ENCODE assay signal across 17 mouse cellular contexts in the genomic region with DNA sequence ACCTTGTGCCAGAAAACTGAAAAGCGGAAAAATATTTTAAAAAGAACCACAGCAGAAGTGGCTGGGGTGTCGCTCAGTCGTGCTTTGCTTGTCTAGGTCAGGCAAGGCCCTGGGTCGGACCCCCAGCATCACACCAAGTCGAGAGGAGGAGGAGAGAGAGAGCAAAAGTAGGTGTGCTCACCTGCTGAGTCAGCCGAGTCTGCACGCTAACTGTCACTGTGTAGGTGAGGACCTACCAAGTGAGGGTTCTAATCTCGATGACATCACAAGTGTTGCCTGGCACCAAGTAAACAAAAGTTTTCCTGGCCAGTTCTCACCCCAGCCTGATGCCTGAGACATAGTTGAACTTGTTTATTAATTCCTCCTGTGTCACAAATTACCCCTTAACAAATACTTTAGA. TPM values are rescaled to one million over a fixed set of nuclear protein-coding genes. Genes with fewer than 3 reads are reported as not detected.
DNase-seq lines count a peak whose midpoint lies in the region; ATAC-seq lines count a peak whose summit lies in the region.
"Had no signal": no experiment of that assay in that cellular context is flagged by ENCODE, and none has a peak within 500 bp of the region (broad histone marks: within the 10 kb centered on the region; RNA-seq: fewer than 3 reads in every experiment).

No protein-coding gene starts in this region.

- no peak overlapping the region for H3K9ac ChIP-seq in heart, embryonic 15.5 days
- no peak overlapping the region for H3K9ac ChIP-seq in heart, embryonic 11.5 days (ENCODE audit: low read depth, low read length)
- no peak overlapping the region for H3K9ac ChIP-seq in neural tube, embryonic 12.5 days
- H3K9ac ChIP-seq in midbrain, embryonic 14.5 days (replicated peaks; ENCODE audit: low read length) = 0 out of 2 replicates have a peak overlapping the region, but pooled peaks have one; percentile 62
- H3K9ac ChIP-seq: forebrain, postnatal 0 days; liver, embryonic 14.5 days had no signal

- DNase-seq in neural tube, embryonic 10.5 days (ENCODE audit: extremely low spot score, low spot score) = no peak
- DNase-seq in midbrain, embryonic 14.5 days = no peak
- no peak for DNase-seq in lung, postnatal 4 days
- no peak for DNase-seq in kidney, postnatal 14 days
- DNase-seq: B cell, adult 2 months; cerebellum, adult 8-10 months; forebrain, postnatal 0 days; gastrocnemius, postnatal 36 days; kidney, adult 8-10 months; kidney, postnatal 36 days; retina, postnatal 1 day; right cerebral cortex, postnatal 4 days had no signal

- H3K4me3 ChIP-seq in heart, embryonic 15.5 days = no peak overlapping the region
- no peak overlapping the region for H3K4me3 ChIP-seq in heart, embryonic 11.5 days (ENCODE audit: low read depth, low read length)
- no peak overlapping the region for H3K4me3 ChIP-seq in neural tube, embryonic 12.5 days
- no peak overlapping the region; the same call in 1 of the 2 replicates for H3K4me3 ChIP-seq in midbrain, embryonic 14.5 days (replicated peaks; ENCODE audit: low read depth, low read length)

- H3K36me3 ChIP-seq in heart, embryonic 15.5 days = no peaks in the 10 kb centered on the region
- no peaks in the 10 kb centered on the region for H3K36me3 ChIP-seq in heart, embryonic 11.5 days (ENCODE audit: control insufficient read depth, insufficient read depth, low read length)
- no peaks in the 10 kb centered on the region for H3K36me3 ChIP-seq in neural tube, embryonic 12.5 days
- H3K36me3 ChIP-seq in midbrain, embryonic 14.5 days (ENCODE audit: control insufficient read depth, insufficient read depth, low read length) = peaks cover 12% of the 10 kb centered on the region

- no peaks in the 10 kb centered on the region for H3K9me3 ChIP-seq in heart, embryonic 15.5 days (replicated peaks)
- no peaks in the 10 kb centered on the region for H3K9me3 ChIP-seq in heart, embryonic 11.5 days (replicated peaks; ENCODE audit: control insufficient read depth, low read length)
- H3K9me3 ChIP-seq in neural tube, embryonic 12.5 days = no peaks in the 10 kb centered on the region
- no peaks in the 10 kb centered on the region for H3K9me3 ChIP-seq in midbrain, embryonic 14.5 days (ENCODE audit: control insufficient read depth, low read length)

- H3K27me3 ChIP-seq in heart, embryonic 15.5 days = no peaks in the 10 kb centered on the region
- H3K27me3 ChIP-seq in heart, embryonic 11.5 days (ENCODE audit: control insufficient read depth, insufficient read depth, low read length) = no peaks in the 10 kb centered on the region
- no peaks in the 10 kb centered on the region for H3K27me3 ChIP-seq in neural tube, embryonic 12.5 days (replicated peaks)
- H3K27me3 ChIP-seq in midbrain, embryonic 14.5 days (ENCODE audit: control insufficient read depth, insufficient read depth, low read length) = no peaks in the 10 kb centered on the region

- H3K4me1 ChIP-seq in heart, embryonic 15.5 days (replicated peaks) = 0 out of 2 replicates have a peak, but pooled peaks cover 3% of the 10 kb centered on the region
- peaks cover 5% of the 10 kb centered on the region; the same call in 1 of the 2 replicates for H3K4me1 ChIP-seq in heart, embryonic 11.5 days (ENCODE audit: control insufficient read depth, insufficient read depth, low read length)
- H3K4me1 ChIP-seq in neural tube, embryonic 12.5 days = peaks cover 10% of the 10 kb centered on the region
- peaks cover 9% of the 10 kb centered on the region for H3K4me1 ChIP-seq in midbrain, embryonic 14.5 days (ENCODE audit: control insufficient read depth, insufficient read depth, low read length)

- no peak for ATAC-seq in heart, embryonic 15.5 days (replicated peaks; ENCODE audit: insufficient number of reproducible peaks, insufficient read depth, low FRiP score, low read depth)
- no peak for ATAC-seq in heart, embryonic 11.5 days (replicated peaks; ENCODE audit: insufficient number of reproducible peaks, low FRiP score, low TSS enrichment)
- no peak for ATAC-seq in neural tube, embryonic 12.5 days (ENCODE audit: low FRiP score, low read depth)
- no peak for ATAC-seq in midbrain, embryonic 14.5 days (ENCODE audit: low FRiP score, low TSS enrichment)
- ATAC-seq: forebrain, postnatal 0 days had no signal

- H3K4me2 ChIP-seq in heart, embryonic 15.5 days = 0 out of 2 replicates have a peak overlapping the region, but pooled peaks have one; percentile 73
- no peak overlapping the region for H3K4me2 ChIP-seq in heart, embryonic 11.5 days
- H3K4me2 ChIP-seq in neural tube, embryonic 12.5 days (replicated peaks) = 0 out of 2 replicates have a peak overlapping the region, but pooled peaks have one; percentile 63
- no peak overlapping the region; the same call in 1 of the 2 replicates for H3K4me2 ChIP-seq in midbrain, embryonic 14.5 days (ENCODE audit: low read length)

- H3K27ac ChIP-seq in heart, embryonic 15.5 days = no peak overlapping the region
- H3K27ac ChIP-seq in heart, embryonic 11.5 days (ENCODE audit: low read depth, low read length) = no peak overlapping the region
- no peak overlapping the region for H3K27ac ChIP-seq in neural tube, embryonic 12.5 days
- H3K27ac ChIP-seq in midbrain, embryonic 14.5 days (replicated peaks; ENCODE audit: low read depth, low read length) = no peak overlapping the region
- H3K27ac ChIP-seq: left cerebral cortex, adult 2 months; liver, embryonic 14.5 days had no signal

- WGBS in heart, embryonic 15.5 days = 81% methylated on average over 8 of the region's 8 CpGs
- 81% methylated on average over 8 of the region's 8 CpGs for WGBS in heart, embryonic 11.5 days (ENCODE audit: insufficient replicate concordance)
- 88% methylated on average over 8 of the region's 8 CpGs for WGBS in neural tube, embryonic 12.5 days
- 87% methylated on average over 8 of the region's 8 CpGs for WGBS in midbrain, embryonic 14.5 days

RNA-seq across cellular contexts. Expression of gene Usp42, which starts 27.5 kb away (rescaled TPM):
- 10.3 and 12.9 TPM in 2 replicates for polyA plus RNA-seq in heart, embryonic 15.5 days (2015; fragmentation: Nextera tagmentation; extraction: Ambion mirVana)
- polyA plus RNA-seq in heart, embryonic 11.5 days (2014; fragmentation: Nextera tagmentation; extraction: Ambion mirVana) = 14.3 and 16.2 TPM in 2 replicates
- 34.3 and 35.4 TPM in 2 replicates for polyA plus RNA-seq in neural tube, embryonic 12.5 days (2016; fragmentation: Nextera tagmentation; extraction: Ambion mirVana)
- 33.9 and 34.3 TPM in 2 replicates for polyA plus RNA-seq in midbrain, embryonic 14.5 days (2014; fragmentation: Nextera tagmentation; extraction: Ambion mirVana)

RNA-seq across cellular contexts. Expression of gene Eif2ak1, which starts 58.0 kb away (rescaled TPM):
- polyA plus RNA-seq in heart, embryonic 15.5 days (2015; fragmentation: Nextera tagmentation; extraction: Ambion mirVana) = 22.9 and 27.3 TPM in 2 replicates
- polyA plus RNA-seq in heart, embryonic 11.5 days (2014; fragmentation: Nextera tagmentation; extraction: Ambion mirVana) = 40.9 and 41.6 TPM in 2 replicates
- 47.9 and 53.0 TPM in 2 replicates for polyA plus RNA-seq in neural tube, embryonic 12.5 days (2016; fragmentation: Nextera tagmentation; extraction: Ambion mirVana)
- polyA plus RNA-seq in midbrain, embryonic 14.5 days (2014; fragmentation: Nextera tagmentation; extraction: Ambion mirVana) = 37.0 and 48.9 TPM in 2 replicates

Comparison
In these comparisons a context has a peak if more than half of its experiments do, and no peak if none do; other contexts are left out.
1. H3K4me2 ChIP-seq: peak in heart, embryonic 15.5 days (single experiment) and neural tube, embryonic 12.5 days (single experiment); none in heart, embryonic 11.5 days (single experiment) and midbrain, embryonic 14.5 days (single experiment).